In the genomic region with DNA sequence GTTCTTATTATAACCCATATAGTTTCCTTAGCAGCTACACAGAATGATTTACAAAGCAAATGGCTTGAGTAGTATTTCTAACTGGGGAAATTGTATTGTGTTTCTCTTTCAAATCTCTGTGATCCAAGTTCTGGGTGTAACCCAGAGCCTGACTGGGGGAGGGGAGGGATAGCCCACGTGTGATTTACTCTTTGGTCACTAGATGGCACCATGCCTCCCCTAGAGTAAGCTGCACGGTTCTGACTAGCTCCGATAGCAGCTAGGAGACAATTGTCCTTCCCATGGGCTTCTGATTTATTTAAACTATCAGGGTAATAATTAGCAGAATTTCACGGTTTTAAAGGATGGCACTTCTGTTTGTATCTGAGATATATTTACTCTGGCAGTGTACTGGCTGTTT, we compare ENCODE assay signal across 9 mouse cellular contexts.
DNase-seq lines count a peak whose midpoint lies in the region; ATAC-seq and TF ChIP-seq lines count a peak whose summit lies in the region.
"Had no signal": no experiment of that assay in that cellular context is flagged by ENCODE, and none has a peak within 500 bp of the region (broad histone marks: within the 10 kb centered on the region; RNA-seq: fewer than 3 reads in every experiment).

No protein-coding gene starts in this region.

- ATAC-seq in forebrain, embryonic 12.5 days (ENCODE audit: low FRiP score): peak; percentile 92
- ATAC-seq in liver, postnatal 0 days: peak; percentile 84
- ATAC-seq in neural tube, embryonic 14.5 days (ENCODE audit: low read depth): peak; percentile 93

- H3K36me3 ChIP-seq in ES-E14 (ENCODE audit: control insufficient read depth, insufficient read depth, low read length, poor library complexity, severe bottlenecking): no peaks in the 10 kb centered on the region
- no peaks in the 10 kb centered on the region for H3K36me3 ChIP-seq in forebrain, embryonic 12.5 days (replicated peaks)
- no peaks in the 10 kb centered on the region for H3K36me3 ChIP-seq in liver, postnatal 0 days (replicated peaks; ENCODE audit: insufficient read depth, low read length)
- H3K36me3 ChIP-seq in neural tube, embryonic 14.5 days (ENCODE audit: control insufficient read depth, insufficient read depth, low read length): no peaks in the 10 kb centered on the region
- no peaks in the 10 kb centered on the region for H3K36me3 ChIP-seq in testis, adult 2 months (ENCODE audit: control insufficient read depth, insufficient read depth, low read length)
- H3K36me3 ChIP-seq: heart, embryonic 15.5 days had no signal

- H3K9me3 ChIP-seq in ES-E14 (ENCODE audit: control insufficient read depth, insufficient read depth, low read depth, low read length): no peaks in the 10 kb centered on the region
- no peaks in the 10 kb centered on the region for H3K9me3 ChIP-seq in forebrain, embryonic 12.5 days
- no peaks in the 10 kb centered on the region for H3K9me3 ChIP-seq in liver, postnatal 0 days (ENCODE audit: low read length)
- H3K9me3 ChIP-seq in neural tube, embryonic 14.5 days (ENCODE audit: control insufficient read depth, low read length): no peaks in the 10 kb centered on the region
- H3K9me3 ChIP-seq: heart, embryonic 15.5 days had no signal

- peak; percentile 88 for TF ChIP-seq CTCF in liver, postnatal 0 days (IDR thresholded peaks at IDR 0.05; ENCODE audit: low read depth)
- TF ChIP-seq CTCF in testis, adult 2 months (IDR thresholded peaks at IDR 0.05; ENCODE audit: control insufficient read depth, insufficient read depth, insufficient replicate concordance, low read depth, low read length): peak; percentile 73; the same call in 1 of the 2 replicates

- H3K4me2 ChIP-seq in forebrain, embryonic 12.5 days: no peak overlapping the region
- H3K4me2 ChIP-seq in liver, postnatal 0 days (ENCODE audit: low read depth, low read length): no peak overlapping the region
- no peak overlapping the region for H3K4me2 ChIP-seq in neural tube, embryonic 14.5 days (ENCODE audit: low read depth, low read length)
- H3K4me2 ChIP-seq: heart, embryonic 15.5 days had no signal

- peak; percentile 66 for DNase-seq in ES-E14 (ENCODE audit: low read depth, low spot score)
- peak; percentile 20 for DNase-seq in c-Kit-positive CD71-positive TER-119-negative erythroid progenitor cells, embryonic 14.5 days (ENCODE audit: low read depth)
- DNase-seq in heart, postnatal 4 days: peak; percentile 84
- peak; percentile 85 for DNase-seq in layer of hippocampus, adult 11-12 months (ENCODE audit: low spot score)
- DNase-seq in liver, postnatal 0 days: peak; percentile 65

- no peak for TF ChIP-seq POLR2A in testis, adult 2 months (IDR thresholded peaks at IDR 0.05; ENCODE audit: control insufficient read depth, low read depth, low read length)

- H3K4me1 ChIP-seq in ES-E14 (ENCODE audit: control insufficient read depth in 2 of 2, insufficient read depth in 2 of 2, low read length in 2 of 2, poor library complexity in 1 of 2): peaks cover 0 to 3% of the 10 kb centered on the region in 2 experiments; a peak in 1 of 4 replicates
- no peaks in the 10 kb centered on the region; the same call in 1 of the 2 replicates for H3K4me1 ChIP-seq in forebrain, embryonic 12.5 days
- H3K4me1 ChIP-seq in liver, postnatal 0 days (ENCODE audit: insufficient read depth): no peaks in the 10 kb centered on the region
- H3K4me1 ChIP-seq in neural tube, embryonic 14.5 days (ENCODE audit: control insufficient read depth, insufficient read depth, low read length): no peaks in the 10 kb centered on the region
- H3K4me1 ChIP-seq in testis, adult 2 months (ENCODE audit: control insufficient read depth, insufficient read depth, low read length): peaks cover 4% of the 10 kb centered on the region
- H3K4me1 ChIP-seq: heart, embryonic 15.5 days had no signal

- no peak overlapping the region for H3K4me3 ChIP-seq in ES-E14 (ENCODE audit: insufficient read depth in 1 of 2, low read depth in 1 of 2, low read length in 2 of 2, poor library complexity in 1 of 2, severe bottlenecking in 1 of 2)
- no peak overlapping the region for H3K4me3 ChIP-seq in forebrain, embryonic 12.5 days (replicated peaks)
- no peak overlapping the region for H3K4me3 ChIP-seq in liver, postnatal 0 days (ENCODE audit: low read depth, low read length)
- H3K4me3 ChIP-seq in neural tube, embryonic 14.5 days (ENCODE audit: low read depth, low read length): no peak overlapping the region
- no peak overlapping the region for H3K4me3 ChIP-seq in testis, adult 2 months (ENCODE audit: control insufficient read depth, low read depth, low read length)
- H3K4me3 ChIP-seq: heart, embryonic 15.5 days had no signal

- no peak for TF ChIP-seq EP300 in liver, postnatal 0 days (IDR thresholded peaks at IDR 0.05; ENCODE audit: low read depth)

- no peak overlapping the region for H3K9ac ChIP-seq in ES-E14 (ENCODE audit: insufficient read depth, low read depth, low read length, poor library complexity, severe bottlenecking)
- H3K9ac ChIP-seq in forebrain, embryonic 12.5 days: no peak overlapping the region
- H3K9ac ChIP-seq in liver, postnatal 0 days (replicated peaks): no peak overlapping the region
- no peak overlapping the region for H3K9ac ChIP-seq in neural tube, embryonic 14.5 days (replicated peaks; ENCODE audit: low read depth, low read length)
- H3K9ac ChIP-seq: heart, embryonic 15.5 days had no signal

- no peaks in the 10 kb centered on the region for H3K27me3 ChIP-seq in forebrain, embryonic 12.5 days
- H3K27me3 ChIP-seq in liver, postnatal 0 days (ENCODE audit: insufficient read depth, low read length): no peaks in the 10 kb centered on the region
- no peaks in the 10 kb centered on the region for H3K27me3 ChIP-seq in neural tube, embryonic 14.5 days (ENCODE audit: control insufficient read depth, insufficient read depth, low read length)
- no peaks in the 10 kb centered on the region for H3K27me3 ChIP-seq in testis, adult 2 months (ENCODE audit: control insufficient read depth, insufficient read depth, low read length)
- H3K27me3 ChIP-seq: heart, embryonic 15.5 days had no signal

- in situ Hi-C loops in ES-E14 (cut with MboI; ENCODE audit: low sequenced_read_pairs in 2 of 2, unreplicated experiment in 2 of 2): no loop called here

- 3% methylated on average over 4 of the region's 4 CpGs for WGBS in forebrain, embryonic 12.5 days
- WGBS in liver, postnatal 0 days (ENCODE audit: insufficient replicate concordance): 4% methylated on average over 4 of the region's 4 CpGs
- 0% methylated on average over 4 of the region's 4 CpGs for WGBS in neural tube, embryonic 14.5 days

- H3K27ac ChIP-seq in ES-E14 (ENCODE audit: insufficient read depth, low read depth, low read length, poor library complexity, severe bottlenecking): no peak overlapping the region
- no peak overlapping the region for H3K27ac ChIP-seq in forebrain, embryonic 12.5 days
- H3K27ac ChIP-seq in liver, postnatal 0 days (ENCODE audit: low read depth): no peak overlapping the region
- no peak overlapping the region for H3K27ac ChIP-seq in neural tube, embryonic 14.5 days (ENCODE audit: low read depth, low read length)
- no peak overlapping the region for H3K27ac ChIP-seq in testis, adult 2 months (ENCODE audit: control insufficient read depth, insufficient read depth, low read depth, low read length)
- H3K27ac ChIP-seq: heart, embryonic 15.5 days had no signal

TF ChIP-seq in ES-E14, 5 proteins besides CTCF, POLR2A, EP300 and RAD21:
- TF ChIP-seq HCFC1 (IDR thresholded peaks at IDR 0.05; ENCODE audit: borderline replicate concordance, insufficient read depth, low read length): no peak
- TF ChIP-seq MAFK (IDR thresholded peaks at IDR 0.05; ENCODE audit: insufficient read depth, low read depth, low read length): no peak
- peak; percentile 71 for TF ChIP-seq ZC3H11A (IDR thresholded peaks at IDR 0.05; ENCODE audit: borderline replicate concordance, low read depth, low read length)
- no peak for TF ChIP-seq ZNF384 (IDR thresholded peaks at IDR 0.05; ENCODE audit: low read depth, low read length)
- peak; percentile 52 for TF ChIP-seq CHD2 (IDR thresholded peaks at IDR 0.05; ENCODE audit: low read depth, low read length)

Comparison
In these comparisons a context has a peak if more than half of its experiments do, and no peak if none do; other contexts are left out.
1. DNase-seq: peak in every context shown above with its lines; median percentile 85 in layer of hippocampus, adult 11-12 months; 84 in heart, postnatal 4 days; 66 in ES-E14; 65 in liver, postnatal 0 days; 20 in c-Kit-positive CD71-positive TER-119-negative erythroid progenitor cells, embryonic 14.5 days.